Mouse (Mus musculus): ENCODE results near the gene Xrn2. TPM values are rescaled to one million over a fixed set of nuclear protein-coding genes. Genes with fewer than 3 reads are reported as not detected.

The Xrn2 gene
- total and polyA plus RNA-seq, 3 experiments = 98.0 to 108 TPM; not detected in 1

DNA sequence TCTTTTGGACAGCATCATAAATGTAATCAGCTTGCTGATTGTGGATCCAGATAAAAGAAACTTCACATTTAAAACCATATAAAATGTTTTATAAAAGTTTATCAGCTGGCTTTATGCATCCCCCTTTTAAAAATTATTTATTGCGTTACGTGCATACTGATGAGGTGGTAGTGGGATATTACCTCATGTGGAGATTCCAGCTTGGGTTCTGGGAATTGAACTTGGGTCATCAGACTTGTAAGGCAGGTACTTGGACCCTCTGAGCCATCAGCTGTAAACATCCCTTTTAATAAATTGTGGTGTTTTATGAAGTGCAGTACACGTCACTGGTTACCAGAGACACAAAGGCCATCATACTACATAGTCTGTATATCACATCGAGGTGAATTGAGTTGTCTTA lies 61.6 kb downstream of the Xrn2 start:
- Histone ChIP-seq H3K9me3 (replicated peaks; ENCODE audit: insufficient read depth, low read length) (no peaks in the 10 kb centered on the region), H3K9ac (ENCODE audit: control insufficient read depth, low read depth, low read length, poor library complexity, severe bottlenecking) (no peak overlapping the region), H3K27ac (ENCODE audit: control insufficient read depth, low read depth, low read length) (no peak overlapping the region), H3K27me3 (ENCODE audit: control insufficient read depth in 1 of 2, insufficient read depth in 2 of 2, low read length in 2 of 2) (no peaks in the 10 kb centered on the region), H3K4me3 (ENCODE audit: control insufficient read depth in 1 of 2, insufficient read depth in 1 of 2, low read depth in 2 of 2, low read length in 2 of 2) (no peak overlapping the region), H3K36me3 (ENCODE audit: control insufficient read depth in 1 of 2, insufficient read depth in 2 of 2, low read length in 2 of 2) (peaks cover 18 to 36% of the 10 kb centered on the region in 2 experiments), H3K79me2 (ENCODE audit: control insufficient read depth, insufficient read depth, low read length, poor library complexity) (no peaks in the 10 kb centered on the region), H3K4me1 (ENCODE audit: control insufficient read depth in 1 of 2, insufficient read depth in 2 of 2, low read length in 2 of 2) (peaks cover 0 to 13% of the 10 kb centered on the region in 2 experiments; a peak in 2 of 4 replicates)
- DNase-seq (ENCODE audit: low read depth, low spot score) = no peak
- TF ChIP-seq TCF12 (IDR thresholded peaks at IDR 0.05; ENCODE audit: low read depth, low read length) (no peak), MXI1 (IDR thresholded peaks at IDR 0.05; ENCODE audit: low read depth, low read length) (no peak), CHD2 (IDR thresholded peaks at IDR 0.05; ENCODE audit: low read length) (no peak), MAX (IDR thresholded peaks at IDR 0.05; ENCODE audit: low read length) (no peak), MYC (IDR thresholded peaks at IDR 0.05; ENCODE audit: low read depth, low read length) (no peak), ZMIZ1 (IDR thresholded peaks at IDR 0.05; ENCODE audit: low read depth, low read length) (no peak), MYB (IDR thresholded peaks at IDR 0.05; ENCODE audit: low read depth, low read length) (no peak), MEF2A (IDR thresholded peaks at IDR 0.05; ENCODE audit: extremely low read depth, insufficient replicate concordance, low read depth, low read length, poor library complexity, severe bottlenecking) (no peak), JUND (IDR thresholded peaks at IDR 0.05; ENCODE audit: low read depth, low read length) (no peak), NRF1 (IDR thresholded peaks at IDR 0.05; ENCODE audit: insufficient read depth, low read depth, low read length, poor library complexity, severe bottlenecking) (no peak), CHD1 (IDR thresholded peaks at IDR 0.05; ENCODE audit: low read depth, low read length) (no peak), TAL1 (IDR thresholded peaks at IDR 0.05; ENCODE audit: low read length) (no peak), KAT2A (conservative IDR thresholded peaks at IDR 0.05; ENCODE audit: low read depth, low read length) (no peak), GATA1 (IDR thresholded peaks at IDR 0.05; ENCODE audit: low read depth, low read length) (no peak), USF2 (IDR thresholded peaks at IDR 0.05; ENCODE audit: borderline replicate concordance in 1 of 2, insufficient read depth in 1 of 2, low read depth in 1 of 2, low read length in 2 of 2) (no peak), ZNF384 (IDR thresholded peaks at IDR 0.05; ENCODE audit: low read depth, low read length) (no peak), RAD21 (IDR thresholded peaks at IDR 0.05; ENCODE audit: low read depth, low read length) (no peak)

- H3K9ac ChIP-seq (ENCODE audit: control insufficient read depth, low read depth, low read length, poor library complexity, severe bottlenecking) = no peak overlapping the region
- no peaks in the 10 kb centered on the region for H3K79me2 ChIP-seq (ENCODE audit: control insufficient read depth, insufficient read depth, low read length, poor library complexity)
- H3K9me3 ChIP-seq (replicated peaks; ENCODE audit: insufficient read depth, low read length) = no peaks in the 10 kb centered on the region
- DNase-seq (ENCODE audit: low read depth, low spot score) = no peak
- no peaks in the 10 kb centered on the region for H3K36me3 ChIP-seq (ENCODE audit: control insufficient read depth in 1 of 2, insufficient read depth in 2 of 2, low read length in 2 of 2)
- no peaks in the 10 kb centered on the region for H3K4me1 ChIP-seq (ENCODE audit: control insufficient read depth in 1 of 2, insufficient read depth in 2 of 2, low read length in 2 of 2)
- no peak for TF ChIP-seq MAX (IDR thresholded peaks at IDR 0.05; ENCODE audit: low read length)
- TF ChIP-seq KAT2A (conservative IDR thresholded peaks at IDR 0.05; ENCODE audit: low read depth, low read length) = no peak
- TF ChIP-seq USF2 (IDR thresholded peaks at IDR 0.05; ENCODE audit: borderline replicate concordance in 1 of 2, insufficient read depth in 1 of 2, low read depth in 1 of 2, low read length in 2 of 2) = no peak
- no peak for TF ChIP-seq MYB (IDR thresholded peaks at IDR 0.05; ENCODE audit: low read depth, low read length)
- no peak for TF ChIP-seq POLR2AphosphoS2 (IDR thresholded peaks at IDR 0.05; ENCODE audit: low read length)
- TF ChIP-seq SIN3A (IDR thresholded peaks at IDR 0.05; ENCODE audit: low read length) = no peak
- TF ChIP-seq MXI1 (IDR thresholded peaks at IDR 0.05; ENCODE audit: low read depth, low read length) = no peak
- no peak for TF ChIP-seq ZC3H11A (IDR thresholded peaks at IDR 0.05; ENCODE audit: low read depth, low read length)
- no peak overlapping the region for H3K4me3 ChIP-seq (ENCODE audit: control insufficient read depth in 1 of 2, insufficient read depth in 1 of 2, low read depth in 2 of 2, low read length in 2 of 2)
- H3K27me3 ChIP-seq (ENCODE audit: control insufficient read depth in 1 of 2, insufficient read depth in 2 of 2, low read length in 2 of 2) = no peaks in the 10 kb centered on the region; a peak in 1 of 4 replicates
- no peak overlapping the region for H3K27ac ChIP-seq (ENCODE audit: control insufficient read depth, low read depth, low read length)
Observed at GRCm38 (mm10) chr2:147082391-147082790, 69.6 kb downstream of the Xrn2 start.

Data from MEL (cell line).